Mouse (Mus musculus): ENCODE results near the gene Rps6ka5.

DNA sequence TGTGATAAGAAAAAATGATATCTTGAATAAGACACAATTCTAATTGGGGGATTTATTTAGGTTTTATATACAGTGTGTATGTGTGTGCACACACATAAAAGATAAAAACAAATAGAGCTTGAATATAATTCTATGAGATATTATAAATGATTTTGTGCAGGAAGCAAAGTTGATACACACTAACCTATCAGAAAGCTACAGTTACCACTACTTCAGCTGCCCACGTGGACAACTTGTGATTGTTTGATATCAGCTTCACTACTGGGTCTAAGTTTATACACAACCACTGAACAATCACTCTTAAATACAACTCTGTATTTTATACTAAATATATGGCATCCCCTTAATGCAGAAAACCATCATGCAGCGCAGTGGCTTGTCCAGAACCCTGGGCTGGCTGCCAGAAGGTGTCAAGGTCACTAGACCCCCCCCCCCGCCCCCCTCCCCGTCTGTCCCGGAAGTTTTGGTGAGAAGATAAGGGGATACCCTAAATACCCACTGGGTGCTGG lies 113.5 kb downstream of the Rps6ka5 start:
- TF ChIP-seq POLR2A (IDR thresholded peaks at IDR 0.05; ENCODE audit: borderline replicate concordance, extremely low read depth, low read depth, low read length) (no peak), CTCF (IDR thresholded peaks at IDR 0.05; ENCODE audit: insufficient read depth, low read length) (no peak)
